Mouse (Mus musculus) urinary bladder, postnatal 25 days (tissue): ENCODE results near the gene Emp1.

Experiments
- DNase-seq: peaks from one replicate; pipeline ENCODE4 v3.0.0; 2022; ENCODE audit warnings: low spot score

The Emp1 gene

GRCm38 (mm10) chr6:135364041-135364745, 1.8 kb downstream of the Emp1 start:
- no peak for DNase-seq

GRCm38 (mm10) chr6:135364891-135365301, 2.6 kb downstream of the Emp1 start:
- peak; percentile 55 for DNase-seq

- DNase-seq, result no peak
Measured at GRCm38 (mm10) chr6:135365614-135366013, 3.3 kb downstream of the Emp1 start.

GRCm38 (mm10) chr6:135368230-135368629, 5.9 kb downstream of the Emp1 start:
- DNase-seq, result no peak

- no peak for DNase-seq
Measured at GRCm38 (mm10) chr6:135369551-135369968, 7.2 kb downstream of the Emp1 start.

- DNase-seq, result no peak
Measured at GRCm38 (mm10) chr6:135370954-135371353, 8.6 kb downstream of the Emp1 start.

GRCm38 (mm10) chr6:135373357-135373756, 11.0 kb downstream of the Emp1 start:
- DNase-seq, result no peak

GRCm38 (mm10) chr6:135375818-135376217, 13.5 kb downstream of the Emp1 start:
- DNase-seq, result no peak

- DNase-seq, result no peak
Measured at GRCm38 (mm10) chr6:135376248-135376647, 13.9 kb downstream of the Emp1 start.

- no peak for DNase-seq
Measured at GRCm38 (mm10) chr6:135377583-135378319, 15.4 kb downstream of the Emp1 start.

- DNase-seq, result no peak
Measured at GRCm38 (mm10) chr6:135383919-135384318, 21.6 kb downstream of the Emp1 start.

- DNase-seq, result no peak
Measured at GRCm38 (mm10) chr6:135385738-135386459, 23.6 kb downstream of the Emp1 start.

GRCm38 (mm10) chr6:135387653-135388052, 25.3 kb downstream of the Emp1 start:
- DNase-seq, result no peak

GRCm38 (mm10) chr6:135388711-135389110, 26.4 kb downstream of the Emp1 start:
- no peak for DNase-seq

- no peak for DNase-seq
Measured at GRCm38 (mm10) chr6:135390398-135390797, 28.1 kb downstream of the Emp1 start.

GRCm38 (mm10) chr6:135395375-135395774, 33.0 kb downstream of the Emp1 start:
- DNase-seq, result no peak

GRCm38 (mm10) chr6:135397089-135397488, 34.7 kb downstream of the Emp1 start:
- no peak for DNase-seq

- no peak for DNase-seq
Measured at GRCm38 (mm10) chr6:135397788-135398187, 35.4 kb downstream of the Emp1 start.

- no peak for DNase-seq
Measured at GRCm38 (mm10) chr6:135398801-135399200, 36.5 kb downstream of the Emp1 start.

- DNase-seq, result peak; percentile 77
Measured at GRCm38 (mm10) chr6:135400306-135400705, 38.0 kb downstream of the Emp1 start.

GRCm38 (mm10) chr6:135405093-135405492, 42.7 kb downstream of the Emp1 start:
- no peak for DNase-seq

- no peak for DNase-seq
Measured at GRCm38 (mm10) chr6:135407323-135407722, 45.0 kb downstream of the Emp1 start.
